Mouse (Mus musculus) hindlimb bud, embryonic 11.5 days (tissue): ENCODE measurements at regions not wholly inside any gene's neighbourhood (a gene's known extent, or its start where the extent isn't known, plus 50 kb on each side); places are given as distances from the start of the nearest gene placed in this dataset.
A peak's percentile ranks its signal among the peaks of the same experiment; 100 is the strongest.

Experiments
- DNase-seq: peaks from one replicate; pipeline ENCODE4 v3.0.0-alpha.2; 2012; ENCODE audit warnings: low read depth, low spot score; ENCODE audit errors: extremely low spot score

DNA sequence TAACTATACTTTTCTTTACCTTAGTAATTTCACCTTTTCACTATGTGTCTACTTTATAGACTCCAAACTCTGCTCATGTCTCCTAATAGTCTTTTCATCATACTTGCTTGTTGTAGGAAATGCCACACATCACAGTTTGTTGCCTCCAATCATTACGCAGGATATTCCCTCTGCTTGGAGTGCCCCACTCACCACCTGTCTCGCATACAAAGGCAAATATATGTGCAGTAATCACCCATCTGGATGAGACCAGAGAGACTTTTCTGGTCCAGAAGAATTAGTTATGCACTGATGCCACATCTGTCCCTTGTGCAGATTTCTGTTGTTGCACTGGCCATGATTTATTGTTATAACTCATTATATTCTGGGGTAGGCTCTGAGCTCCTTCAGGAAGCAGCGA is 293.9 kb upstream of the Alcam start:
- no peak for DNase-seq

DNA sequence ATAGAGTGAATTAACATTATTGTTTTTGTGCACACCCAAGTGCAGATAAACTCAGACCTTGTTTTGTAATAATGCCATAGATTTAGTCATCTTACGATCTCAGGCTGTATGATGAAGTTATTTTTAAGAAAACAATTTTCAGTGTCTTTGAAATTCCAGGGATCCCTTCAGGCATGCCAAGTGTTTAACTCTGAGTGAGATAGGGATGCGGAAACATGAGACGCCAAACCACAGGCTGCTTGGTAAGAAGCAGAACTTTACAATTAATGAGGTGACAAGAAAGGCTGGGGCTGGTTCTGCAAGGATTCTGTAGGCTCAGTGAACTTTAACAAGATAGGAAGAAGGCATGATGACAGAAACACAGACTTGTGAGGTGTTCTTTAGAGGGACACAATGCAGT is 292.3 kb upstream of the Alcam start:
- no peak for DNase-seq

GRCm38 (mm10) chr16:52744720-52745119 is 290.8 kb upstream of the Alcam start:
- DNase-seq = no peak

DNA sequence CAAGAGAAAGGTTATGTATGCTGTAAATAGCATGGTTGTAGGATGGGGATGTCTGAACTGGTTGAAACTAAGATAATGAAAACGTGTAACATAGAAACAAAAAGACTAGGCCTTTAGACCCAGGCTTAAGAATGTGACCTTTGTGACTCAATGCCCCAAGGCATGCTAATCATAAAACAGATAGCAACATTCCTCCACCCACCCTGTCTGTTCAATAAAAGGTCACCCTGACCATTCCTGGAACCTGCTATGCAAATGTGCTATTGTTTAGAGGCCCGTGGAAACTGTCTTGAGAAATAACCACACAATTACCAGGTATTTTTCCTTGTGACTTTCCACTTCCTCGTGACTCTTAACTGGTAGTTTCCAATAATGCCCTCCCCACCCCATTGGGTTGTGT is 288.3 kb upstream of the Alcam start:
- no peak for DNase-seq

- DNase-seq = peak; percentile 18
Measured at GRCm38 (mm10) chr16:52726120-52726844, 272.4 kb upstream of the Alcam start.

GRCm38 (mm10) chr16:52718231-52718932 is 264.5 kb upstream of the Alcam start:
- no peak for DNase-seq

DNA sequence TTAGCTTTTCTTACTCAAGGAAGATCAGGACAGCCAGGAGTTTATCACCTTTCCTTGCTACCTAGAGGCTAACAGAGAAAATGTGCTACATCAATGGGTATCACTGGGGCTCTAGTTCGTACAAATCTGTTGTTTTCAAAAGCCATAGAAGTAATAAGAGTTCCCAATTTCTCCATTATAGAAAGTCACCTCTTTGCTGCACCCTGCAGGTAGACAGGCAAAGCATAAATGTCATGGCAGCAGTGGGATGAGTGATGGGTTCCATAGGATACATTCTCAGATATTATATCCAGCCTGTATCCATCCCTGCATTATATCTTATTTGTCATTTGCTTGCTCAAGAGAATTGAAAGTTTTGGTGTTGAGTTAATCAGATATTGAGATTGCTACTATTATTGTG is 236.4 kb upstream of the Alcam start:
- no peak for DNase-seq

GRCm38 (mm10) chr16:52654825-52655224 is 201.0 kb upstream of the Alcam start:
- no peak for DNase-seq
